Mouse (Mus musculus) liver, embryonic 13.5 days (tissue): ENCODE results near the gene Ccdc14. TPM values are rescaled to one million over a fixed set of nuclear protein-coding genes. Genes with fewer than 3 reads are reported as not detected.
"Not testable (repeated sequence)": the region's sequence is repeated elsewhere in the genome, so short reads cannot be mapped to it uniquely, and the experiment has no call there.

ENCODE experiments used
- ATAC-seq: fragments of 200-750 bp; cut with Nextera tagmentation; 2 replicates; pipeline ENCODE4 v1.8.0; 2017; ENCODE audit warnings: low read depth, mild to moderate bottlenecking, moderate number of reproducible peaks, moderate library complexity
- DNase-seq: peaks from one replicate; pipeline ENCODE4 v3.0.0; 2022
- H3K27ac ChIP-seq: fragments of 300-500 bp; sonication (generic); 2 replicates; pipeline ENCODE4 v1.5.1; 2015; ENCODE audit warnings: moderate library complexity, mild to moderate bottlenecking, inconsistent platforms
- H3K27me3 ChIP-seq: fragments of 300-500 bp; sonication (generic); 2 replicates; pipeline ENCODE4 v1.6.1; 2015; ENCODE audit warnings: mild to moderate bottlenecking, inconsistent platforms
- H3K36me3 ChIP-seq: fragments of 300-500 bp; sonication (generic); 2 replicates; pipeline ENCODE4 v1.6.1; 2015; ENCODE audit warnings: mild to moderate bottlenecking, inconsistent platforms
- H3K4me1 ChIP-seq: fragments of 300-500 bp; sonication (generic); replicated peaks from 2 replicates; pipeline ENCODE4 v1.6.1; 2015; ENCODE audit warnings: inconsistent platforms
- H3K4me2 ChIP-seq: fragments of 300-500 bp; sonication (generic); 2 replicates; pipeline ENCODE4 v1.6.1; 2015; ENCODE audit warnings: inconsistent platforms, mild to moderate bottlenecking, moderate library complexity
- H3K4me3 ChIP-seq: fragments of 300-500 bp; sonication (generic); replicated peaks from 2 replicates; pipeline ENCODE4 v1.5.1; 2015; ENCODE audit warnings: mild to moderate bottlenecking, inconsistent platforms
- H3K9ac ChIP-seq: fragments of 300-500 bp; sonication (generic); 2 replicates; pipeline ENCODE4 v1.6.1; 2015; ENCODE audit warnings: mild to moderate bottlenecking, inconsistent platforms
- H3K9me3 ChIP-seq: fragments of 300-500 bp; sonication (generic); replicated peaks from 2 replicates; pipeline ENCODE4 v1.6.1; 2016; ENCODE audit warnings: inconsistent platforms
- WGBS: fragments of 180-500 bp; shearing (Covaris S2); methylation state at CpG from one replicate; pipeline ENCODE4 v1.1.7; 2015; ENCODE audit not compliant: insufficient replicate concordance; 5-methylcytosine and 5-hydroxymethylcytosine counted together
- polyA plus RNA-seq: library from polyadenylated mRNA; unstranded; fragments of >200 nt; fragmentation: Nextera tagmentation; extraction: Ambion mirVana; gene quantifications from 2 replicates; pipeline ENCODE4 v1.2.1, GENCODE M21; 2015

The Ccdc14 gene
- polyA plus RNA-seq, result 2.7 and 3.3 TPM in 2 replicates

DNA sequence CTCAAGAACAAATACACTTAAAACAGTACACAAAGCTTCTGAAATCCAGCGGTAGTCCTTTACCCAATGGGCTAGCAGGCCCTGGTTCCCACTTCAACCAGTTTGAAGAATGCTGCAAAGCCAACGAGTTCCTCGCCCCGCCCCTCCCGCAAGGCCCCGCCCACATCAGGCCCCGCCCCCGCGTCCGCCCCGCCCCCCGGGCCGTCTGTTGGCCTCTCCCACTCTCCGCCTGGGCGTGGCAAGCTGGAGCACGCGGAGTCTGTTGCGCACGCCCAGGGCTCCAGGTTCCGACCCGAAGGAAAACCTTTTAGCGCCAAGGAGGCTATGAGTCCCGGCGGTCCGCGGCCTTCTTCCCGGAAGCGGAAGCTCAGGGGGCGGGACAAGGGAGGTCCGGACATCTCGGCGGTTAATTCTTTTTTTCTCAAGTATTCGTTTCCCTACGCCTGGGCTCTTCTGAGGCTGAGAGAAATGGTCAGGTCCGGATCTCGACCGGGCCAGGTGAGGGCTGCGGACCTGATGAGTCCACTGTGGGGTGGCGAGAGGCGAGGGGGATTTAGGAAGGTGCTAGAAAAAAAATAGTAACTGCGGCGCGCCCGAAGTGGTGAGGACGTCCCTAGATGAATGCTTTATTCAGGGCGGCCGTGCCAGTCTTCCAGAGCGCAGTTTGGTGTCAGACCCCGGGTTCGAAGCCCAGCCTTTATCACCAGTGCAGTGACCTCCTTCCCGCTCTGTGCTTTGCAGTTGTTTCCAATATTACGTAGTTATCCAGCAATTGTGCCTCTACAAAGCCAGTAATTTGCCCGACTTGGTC, at the start of gene Ccdc14:
Ccdc14 (plus strand) TSS at position 283 of the 811 bp plus-strand sequence.
- ATAC-seq, result peak; percentile 96
- WGBS, result under 1% methylated on average over 53 of the region's 53 CpGs
- peak; percentile 85 for DNase-seq

DNA sequence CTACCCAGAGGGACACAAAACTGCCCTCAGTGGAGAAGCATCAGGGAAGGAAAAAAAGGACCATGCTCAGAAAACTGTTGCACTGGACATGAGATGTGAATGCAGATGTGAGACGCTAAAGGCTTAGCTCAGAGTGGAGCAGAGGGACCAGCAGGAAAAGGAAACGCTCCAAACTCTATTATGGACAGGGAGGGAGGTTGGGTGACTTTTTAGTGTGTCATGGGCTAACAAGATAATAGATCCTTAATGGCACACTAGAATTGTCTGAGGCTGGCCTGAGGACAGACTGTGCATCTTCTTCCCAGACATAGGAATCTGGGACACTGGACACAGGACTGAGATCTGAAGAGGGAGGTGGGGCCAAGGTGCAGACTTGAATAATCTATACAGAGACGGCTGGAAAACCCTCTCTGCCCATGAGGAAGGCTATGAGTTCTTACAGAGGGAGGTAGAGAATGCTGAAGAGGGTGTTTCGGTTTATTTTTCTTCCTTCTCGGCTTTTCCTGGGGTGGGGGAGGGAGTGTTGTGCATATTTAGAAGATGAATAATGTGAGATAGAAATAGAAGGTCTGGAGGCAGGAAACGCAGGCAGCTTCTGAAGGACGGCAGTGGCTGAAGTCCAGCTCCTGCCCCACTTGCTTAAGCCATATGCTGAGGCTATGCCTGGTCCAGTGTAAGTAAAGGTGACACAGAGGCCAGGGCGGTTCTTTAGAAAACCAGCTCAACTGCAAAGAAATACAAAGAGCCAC, 46.7 kb upstream of the Ccdc14 start:
- DNase-seq, result no peak
- no peaks in the 10 kb centered on the region for H3K4me1 ChIP-seq
- no peak for ATAC-seq
- 51% methylated on average over 8 of the region's 8 CpGs for WGBS
- H3K4me3 ChIP-seq, result no peak overlapping the region
- H3K27me3 ChIP-seq, result no peaks in the 10 kb centered on the region
- no peak overlapping the region for H3K9ac ChIP-seq
- H3K36me3 ChIP-seq, result no peaks in the 10 kb centered on the region
- H3K27ac ChIP-seq, result no peak overlapping the region
- no peaks in the 10 kb centered on the region for H3K9me3 ChIP-seq
- no peak overlapping the region for H3K4me2 ChIP-seq

More for the DNA sequence above, at the start of gene Ccdc14:
- Histone ChIP-seq H3K4me1 (peaks cover 20% of the 10 kb centered on the region), H3K4me2 (peak within 1 kb of the TSS; percentile 86), H3K27ac (peak within 1 kb of the TSS; percentile 88), H3K9me3 (no peaks in the 10 kb centered on the region), H3K27me3 (no peaks in the 10 kb centered on the region), H3K36me3 (no peaks in the 10 kb centered on the region), H3K9ac (peak within 1 kb of the TSS; percentile 79), H3K4me3 (peak within 1 kb of the TSS; percentile 72)

DNA sequence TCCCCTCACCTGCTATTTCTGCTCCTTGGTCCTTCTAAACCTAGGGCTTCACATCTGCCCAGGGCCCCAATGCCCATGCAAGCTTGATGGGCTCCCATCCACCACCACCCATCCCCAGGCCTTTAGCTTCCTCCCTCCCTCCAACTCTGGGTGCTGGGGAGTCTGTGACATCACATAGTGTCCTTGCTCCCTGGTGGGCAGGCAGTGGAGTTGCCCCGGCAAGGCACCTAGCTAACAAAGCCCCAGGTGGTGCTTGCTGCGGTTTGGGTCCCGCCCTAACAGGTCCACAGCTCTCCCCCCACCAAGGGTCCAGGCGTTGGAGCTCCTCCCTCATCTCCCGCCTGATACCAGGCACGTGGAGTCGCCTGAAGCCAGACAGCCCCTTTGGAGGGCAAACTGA, 40.8 kb upstream of the Ccdc14 start, which contains the start of gene Ropn1:
Ropn1 (plus strand) TSS at position 301 of the 400 bp plus-strand sequence.
- no peak for DNase-seq
- Histone ChIP-seq H3K36me3 (no peaks in the 10 kb centered on the region), H3K4me2 (no peak within 1 kb of the TSS), H3K27me3 (no peaks in the 10 kb centered on the region), H3K9me3 (no peaks in the 10 kb centered on the region), H3K9ac (no peak within 1 kb of the TSS), H3K4me1 (no peaks in the 10 kb centered on the region), H3K27ac (no peak within 1 kb of the TSS), H3K4me3 (no peak within 1 kb of the TSS)
- WGBS, result 34% methylated on average over 7 of the region's 7 CpGs
- ATAC-seq, result no peak

DNA sequence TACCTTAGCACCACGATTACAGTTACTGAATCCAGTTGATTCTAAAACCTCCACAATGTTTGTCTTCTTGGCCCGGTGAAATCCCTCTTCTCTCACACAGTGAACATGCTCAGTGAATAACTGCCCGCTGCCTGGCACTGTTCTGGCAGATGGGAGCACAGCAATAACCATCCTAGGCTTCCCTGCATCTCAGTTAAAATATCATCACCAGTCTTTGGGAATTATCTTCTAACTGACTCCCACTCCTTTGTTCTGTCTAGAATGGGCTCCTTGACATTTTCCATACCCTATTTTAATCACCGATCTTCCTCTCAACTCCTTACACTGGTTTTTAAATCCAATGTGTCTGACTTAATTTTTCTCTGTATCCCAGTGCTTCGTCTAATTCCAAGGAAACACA, 37.4 kb upstream of the Ccdc14 start:
- no peaks in the 10 kb centered on the region for H3K9me3 ChIP-seq
- 69% methylated on average over 5 of the region's 5 CpGs for WGBS
- H3K9ac ChIP-seq, result no peak overlapping the region
- no peak for ATAC-seq
- no peak overlapping the region for H3K4me3 ChIP-seq
- H3K4me1 ChIP-seq, result peaks cover 2% of the 10 kb centered on the region; the same call in 1 of the 2 replicates
- H3K27ac ChIP-seq, result no peak overlapping the region
- no peaks in the 10 kb centered on the region for H3K36me3 ChIP-seq
- no peaks in the 10 kb centered on the region for H3K27me3 ChIP-seq
- no peak overlapping the region for H3K4me2 ChIP-seq
- no peak for DNase-seq

DNA sequence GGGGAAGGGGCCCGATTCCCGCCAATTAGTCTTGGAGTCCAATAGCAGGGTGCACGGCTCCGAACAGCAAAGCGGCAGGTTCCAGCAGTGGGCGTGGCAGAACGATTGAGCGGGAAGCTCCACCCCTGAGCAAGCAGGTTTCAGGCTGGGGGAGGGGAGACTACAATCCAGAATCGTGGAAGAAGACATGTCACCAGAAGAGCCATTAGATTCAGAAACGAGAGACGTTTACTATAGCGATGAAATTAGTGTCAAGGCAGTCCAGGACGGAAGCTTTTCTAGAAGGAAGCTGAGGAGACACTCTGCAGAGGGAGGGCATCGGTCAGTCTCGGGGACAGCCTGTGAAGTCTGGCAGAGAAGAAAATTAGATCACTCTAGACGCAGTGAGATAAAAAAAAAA, 32.9 kb upstream of the Ccdc14 start:
- H3K4me3 ChIP-seq, result peak overlapping the region; percentile 39
- WGBS, result 2% methylated on average over 16 of the region's 16 CpGs
- not testable (repeated sequence) for H3K27ac ChIP-seq, H3K4me1 ChIP-seq, H3K27me3 ChIP-seq, H3K9me3 ChIP-seq, ATAC-seq, H3K36me3 ChIP-seq, H3K9ac ChIP-seq
- peak; percentile 25 for DNase-seq
- peak overlapping the region; percentile 62 for H3K4me2 ChIP-seq

DNA sequence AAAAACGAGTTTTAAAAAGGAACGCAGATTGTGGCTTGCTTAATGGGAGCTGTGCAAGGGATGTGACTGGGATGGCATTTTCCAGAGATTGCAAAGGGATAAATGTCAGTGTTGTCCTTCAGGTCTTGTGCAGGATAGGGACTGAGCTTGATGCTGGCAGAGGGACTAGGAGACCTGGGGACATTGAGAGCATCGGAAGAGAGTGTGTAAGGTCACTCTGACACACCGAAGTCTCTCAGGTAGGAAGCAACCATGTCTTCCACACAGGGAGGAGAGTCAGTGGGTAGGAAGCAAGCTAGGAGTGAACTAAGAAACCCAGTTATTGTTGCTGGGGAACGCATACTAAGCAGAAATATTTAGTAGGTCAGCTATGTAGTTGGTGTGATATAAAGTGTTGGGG, 32.4 kb upstream of the Ccdc14 start:
- ATAC-seq (no peak), DNase-seq (no peak)
- H3K4me3 ChIP-seq, result peak overlapping the region; percentile 39
- peak overlapping the region; percentile 62 for H3K4me2 ChIP-seq
- H3K27me3 ChIP-seq, result no peaks in the 10 kb centered on the region
- H3K4me1 ChIP-seq, result peaks cover 5% of the 10 kb centered on the region; the same call in 1 of the 2 replicates
- H3K9me3 ChIP-seq, result no peaks in the 10 kb centered on the region
- 30% methylated on average over 5 of the region's 5 CpGs for WGBS
- H3K36me3 ChIP-seq, result no peaks in the 10 kb centered on the region
- H3K27ac ChIP-seq, result no peak overlapping the region
- H3K9ac ChIP-seq, result no peak overlapping the region

DNA sequence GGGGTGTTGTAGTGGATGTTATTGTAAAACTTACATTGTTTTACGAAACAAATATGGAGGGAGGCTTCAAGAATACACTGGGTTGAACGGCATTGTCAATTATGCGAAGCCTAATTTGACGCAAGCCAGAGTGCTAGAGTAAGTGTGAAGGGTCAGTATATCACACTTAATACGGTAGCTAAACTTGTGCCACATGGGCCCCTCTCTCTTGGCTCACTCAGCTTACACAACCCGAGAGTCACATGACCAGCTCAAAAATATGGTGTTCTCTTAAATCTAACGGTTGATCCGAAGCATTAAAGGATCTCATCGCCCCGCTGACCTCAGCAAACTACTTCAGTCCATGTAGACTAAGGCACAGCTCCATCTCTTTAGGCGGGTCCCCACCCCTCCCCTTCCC, 32.0 kb upstream of the Ccdc14 start:
- WGBS, result 42% methylated on average over 11 of the region's 11 CpGs
- H3K27me3 ChIP-seq, result no peaks in the 10 kb centered on the region
- H3K4me3 ChIP-seq, result no peak overlapping the region
- H3K4me2 ChIP-seq, result peak overlapping the region; percentile 62
- H3K4me1 ChIP-seq, result peaks cover 5% of the 10 kb centered on the region; the same call in 1 of the 2 replicates
- no peak for DNase-seq
- H3K9me3 ChIP-seq, result no peaks in the 10 kb centered on the region
- H3K9ac ChIP-seq, result no peak overlapping the region
- H3K27ac ChIP-seq, result no peak overlapping the region
- H3K36me3 ChIP-seq, result no peaks in the 10 kb centered on the region
- peak; percentile 39; the same call in 1 of the 2 replicates for ATAC-seq

DNA sequence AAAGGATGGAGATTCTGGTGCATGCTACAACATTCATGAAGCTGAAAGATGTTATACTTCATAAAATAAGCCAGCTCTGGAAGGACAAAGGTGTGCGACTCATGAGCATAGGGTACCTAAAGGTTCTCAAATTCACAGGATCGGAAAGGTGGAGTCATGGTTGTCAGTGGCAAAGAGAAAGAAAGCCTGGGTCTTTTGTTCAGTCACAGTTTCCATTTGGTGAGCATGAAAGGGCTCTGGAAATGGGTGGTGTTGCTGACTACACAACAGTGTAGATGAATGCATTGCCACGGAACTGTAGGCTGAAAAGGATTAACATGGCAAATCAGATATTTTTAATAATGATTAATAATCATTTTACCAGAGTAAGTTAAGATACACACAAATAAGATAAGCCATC, 25.9 kb upstream of the Ccdc14 start:
- H3K4me1 ChIP-seq, result no peaks in the 10 kb centered on the region; the same call in 1 of the 2 replicates
- no peak overlapping the region for H3K4me3 ChIP-seq
- H3K9ac ChIP-seq, result no peak overlapping the region
- no peaks in the 10 kb centered on the region for H3K9me3 ChIP-seq
- ATAC-seq (no peak), DNase-seq (no peak)
- 68% methylated on average over 3 of the region's 3 CpGs for WGBS
- no peak overlapping the region for H3K27ac ChIP-seq
- peaks cover 19% of the 10 kb centered on the region; the same call in 1 of the 2 replicates for H3K27me3 ChIP-seq
- H3K36me3 ChIP-seq, result no peaks in the 10 kb centered on the region
- no peak overlapping the region for H3K4me2 ChIP-seq

DNA sequence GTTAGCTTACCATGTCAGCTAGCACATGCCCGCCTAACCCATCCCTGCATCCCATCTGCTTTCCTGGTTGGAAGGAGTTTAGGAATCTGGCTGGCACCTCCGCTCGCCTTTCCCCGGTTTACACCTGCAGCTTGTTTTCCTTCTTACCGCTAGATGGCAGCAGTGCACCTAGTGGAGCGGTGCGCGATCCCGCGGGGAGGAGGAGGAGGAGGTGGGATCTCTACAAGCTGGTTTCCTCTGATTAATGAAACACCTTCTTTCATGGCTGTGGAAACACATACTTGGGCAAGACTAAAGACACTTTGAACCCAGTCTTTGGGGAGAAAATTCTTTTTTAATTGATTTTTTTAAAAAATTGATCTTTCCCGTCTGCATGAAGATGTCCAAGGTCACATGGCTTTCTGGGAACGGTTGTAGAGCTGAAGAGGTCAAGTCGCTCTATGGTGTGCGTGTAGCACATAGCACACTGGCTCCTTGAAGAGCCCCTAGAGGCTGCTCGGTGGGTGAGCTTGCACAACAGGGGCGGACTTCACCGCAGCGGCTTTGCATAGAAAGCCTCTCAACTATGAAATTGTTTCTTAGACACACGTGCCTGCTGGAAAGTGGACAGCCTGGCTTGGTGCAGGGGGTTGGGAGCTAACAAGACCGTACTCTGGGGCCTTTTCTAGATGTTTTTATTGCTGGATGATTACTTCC, 23.2 kb upstream of the Ccdc14 start:
- Histone ChIP-seq H3K27ac (no peak overlapping the region), H3K4me2 (peak overlapping the region; percentile 47), H3K9ac (no peak overlapping the region), H3K4me3 (no peak overlapping the region), H3K9me3 (no peaks in the 10 kb centered on the region), H3K27me3 (peaks cover 19% of the 10 kb centered on the region; the same call in 1 of the 2 replicates), H3K36me3 (no peaks in the 10 kb centered on the region), H3K4me1 (no peaks in the 10 kb centered on the region; the same call in 1 of the 2 replicates)
- 6% methylated on average over 20 of the region's 20 CpGs for WGBS
- ATAC-seq (no peak), DNase-seq (peak; percentile 30)

DNA sequence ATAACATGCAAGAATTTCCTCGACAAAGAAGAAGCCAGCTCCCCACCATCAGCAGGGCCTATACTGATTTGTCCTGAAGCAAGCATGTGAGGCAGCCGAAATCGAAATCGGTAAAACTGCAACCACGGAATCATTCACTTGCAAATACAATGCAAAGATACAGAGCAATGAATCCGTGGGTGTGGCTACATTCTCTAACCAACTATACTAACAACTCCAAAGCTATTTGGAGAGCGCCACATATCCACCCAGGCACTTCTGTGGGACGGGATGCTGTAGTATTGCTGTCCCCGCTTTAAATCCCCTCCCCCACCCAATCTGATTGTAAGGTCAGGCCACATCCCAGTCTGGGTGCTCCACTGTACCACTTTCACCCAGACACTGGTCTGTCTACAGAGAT, 22.1 kb upstream of the Ccdc14 start:
- Histone ChIP-seq H3K4me2 (no peak overlapping the region), H3K9ac (no peak overlapping the region), H3K4me1 (no peaks in the 10 kb centered on the region; the same call in 1 of the 2 replicates), H3K36me3 (no peaks in the 10 kb centered on the region), H3K27me3 (peaks cover 19% of the 10 kb centered on the region; the same call in 1 of the 2 replicates), H3K4me3 (no peak overlapping the region), H3K9me3 (no peaks in the 10 kb centered on the region), H3K27ac (no peak overlapping the region)
- ATAC-seq (no peak), DNase-seq (no peak)
- 64% methylated on average over 9 of the region's 9 CpGs for WGBS

DNA sequence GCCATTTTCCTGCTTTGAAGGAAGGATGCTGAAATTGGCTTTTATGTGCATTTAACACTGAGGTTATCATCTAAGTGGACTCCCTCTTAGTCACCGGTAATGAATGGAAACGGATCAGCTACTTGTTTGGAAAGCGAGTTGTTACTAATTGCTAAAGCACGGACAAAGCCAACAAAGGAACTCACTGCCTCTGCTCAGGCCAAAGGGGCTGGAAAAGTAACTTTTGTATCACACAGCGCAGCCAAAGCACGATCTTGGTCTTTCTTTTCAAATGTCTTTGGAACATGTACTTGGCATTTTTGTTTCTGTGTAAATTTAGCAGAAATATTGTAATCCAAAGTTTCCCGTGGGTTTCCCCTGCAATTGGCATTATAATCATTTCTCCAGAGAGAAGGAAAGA, 18.4 kb upstream of the Ccdc14 start:
- H3K27me3 ChIP-seq, result peaks cover 14% of the 10 kb centered on the region; the same call in 1 of the 2 replicates
- H3K27ac ChIP-seq, result no peak overlapping the region
- WGBS, result 68% methylated on average over 7 of the region's 7 CpGs
- H3K9ac ChIP-seq, result no peak overlapping the region
- H3K4me1 ChIP-seq, result no peaks in the 10 kb centered on the region; the same call in 1 of the 2 replicates
- no peak overlapping the region for H3K4me2 ChIP-seq
- no peak for DNase-seq
- no peak overlapping the region for H3K4me3 ChIP-seq
- H3K36me3 ChIP-seq, result no peaks in the 10 kb centered on the region
- H3K9me3 ChIP-seq, result no peaks in the 10 kb centered on the region
- ATAC-seq, result no peak
